Mouse (Mus musculus): ENCODE data around the gene Gyg.
"Not testable (repeated sequence)": the region's sequence is repeated elsewhere in the genome, so short reads cannot be mapped to it uniquely, and the experiment has no call there.

Gene Gyg

GRCm38 (mm10) chr3:20130456-20131349 is 24.4 kb downstream of the Gyg start:
- no peak for DNase-seq

GRCm38 (mm10) chr3:20129491-20129890 is 25.6 kb downstream of the Gyg start:
- no peak for DNase-seq

GRCm38 (mm10) chr3:20127047-20127595 is 28.0 kb downstream of the Gyg start:
- DNase-seq = no peak

GRCm38 (mm10) chr3:20125604-20126003 is 29.5 kb downstream of the Gyg start:
- no peak for DNase-seq

- DNase-seq = not testable (repeated sequence)
These were observed 33.5 kb downstream of the Gyg start for GRCm38 (mm10) chr3:20121582-20121981.

GRCm38 (mm10) chr3:20119686-20120244 is 35.4 kb downstream of the Gyg start:
- no peak for DNase-seq

- DNase-seq = no peak
These were observed 36.0 kb downstream of the Gyg start for GRCm38 (mm10) chr3:20119044-20119591.

- DNase-seq = no peak
These were observed 43.2 kb downstream of the Gyg start for GRCm38 (mm10) chr3:20111913-20112312.

- no peak for DNase-seq
These were observed 46.2 kb downstream of the Gyg start for GRCm38 (mm10) chr3:20108881-20109280.

- DNase-seq = no peak
These were observed 50.3 kb downstream of the Gyg start for GRCm38 (mm10) chr3:20104776-20105175.

GRCm38 (mm10) chr3:20104318-20104717 is 50.8 kb downstream of the Gyg start:
- DNase-seq = no peak

GRCm38 (mm10) chr3:20103830-20104229 is 51.3 kb downstream of the Gyg start:
- DNase-seq = no peak

- DNase-seq = no peak
These were observed 73.0 kb downstream of the Gyg start for GRCm38 (mm10) chr3:20082161-20082560.

GRCm38 (mm10) chr3:20076145-20077053 is 78.7 kb downstream of the Gyg start:
- DNase-seq = no peak
